In the genomic region with DNA sequence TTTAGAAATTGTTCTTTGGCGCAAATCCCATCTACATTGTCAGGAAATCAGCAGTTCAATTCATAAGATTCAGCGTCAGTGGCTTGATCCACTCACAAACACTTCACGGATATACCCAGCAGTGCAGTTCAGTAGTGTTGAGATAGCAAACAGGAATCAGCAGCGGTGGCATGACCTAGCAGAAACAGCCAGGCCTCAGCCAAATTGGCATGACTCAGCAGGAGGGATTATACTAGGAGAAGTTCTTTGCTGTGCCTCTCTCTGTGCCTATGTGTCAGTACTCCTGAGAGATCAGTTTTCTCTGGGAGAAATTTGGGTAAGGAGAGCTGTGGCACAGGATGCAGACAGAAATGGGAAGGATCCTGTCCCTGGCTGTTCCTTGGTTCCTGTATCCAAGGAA, we compare ENCODE assay signal across 23 mouse cellular contexts. TPM values are rescaled to one million over a fixed set of nuclear protein-coding genes. Genes with fewer than 3 reads are reported as not detected.
DNase-seq lines count a peak whose midpoint lies in the region; ATAC-seq and TF ChIP-seq lines count a peak whose summit lies in the region.
"Had no signal": no experiment of that assay in that cellular context is flagged by ENCODE, and none has a peak within 500 bp of the region (broad histone marks: within the 10 kb centered on the region; RNA-seq: fewer than 3 reads in every experiment).

No protein-coding gene starts in this region.

- no peaks in the 10 kb centered on the region for H3K4me1 ChIP-seq in liver, postnatal 0 days (ENCODE audit: insufficient read depth)
- no peaks in the 10 kb centered on the region for H3K4me1 ChIP-seq in liver, embryonic 13.5 days (replicated peaks)
- H3K4me1 ChIP-seq: forebrain, embryonic 12.5 days; hindbrain, embryonic 10.5 days; kidney, embryonic 15.5 days; limb, embryonic 15.5 days; midbrain, embryonic 10.5 days; stomach, embryonic 15.5 days had no signal

- 65% methylated on average over 4 of the region's 4 CpGs for WGBS in liver, postnatal 0 days (ENCODE audit: insufficient replicate concordance)
- 41% methylated on average over 4 of the region's 4 CpGs for WGBS in liver, embryonic 13.5 days (ENCODE audit: insufficient replicate concordance)

- no peak for TF ChIP-seq EP300 in liver, postnatal 0 days (IDR thresholded peaks at IDR 0.05; ENCODE audit: low read depth)

- H3K9ac ChIP-seq in liver, postnatal 0 days (replicated peaks): no peak overlapping the region
- no peak overlapping the region for H3K9ac ChIP-seq in liver, embryonic 13.5 days
- H3K9ac ChIP-seq: forebrain, embryonic 12.5 days; kidney, embryonic 15.5 days; limb, embryonic 15.5 days; stomach, embryonic 15.5 days had no signal

- H3K36me3 ChIP-seq in liver, postnatal 0 days (replicated peaks; ENCODE audit: insufficient read depth, low read length): no peaks in the 10 kb centered on the region
- H3K36me3 ChIP-seq in liver, embryonic 13.5 days: no peaks in the 10 kb centered on the region
- H3K36me3 ChIP-seq: forebrain, embryonic 12.5 days; hindbrain, embryonic 10.5 days; kidney, embryonic 15.5 days; limb, embryonic 15.5 days; midbrain, embryonic 10.5 days; stomach, embryonic 15.5 days had no signal

- no peak overlapping the region for H3K27ac ChIP-seq in liver, postnatal 0 days (ENCODE audit: low read depth)
- 0 out of 2 replicates have a peak overlapping the region, but pooled peaks have one; percentile 12 for H3K27ac ChIP-seq in liver, embryonic 13.5 days
- H3K27ac ChIP-seq: forebrain, embryonic 12.5 days; hindbrain, embryonic 10.5 days; kidney, embryonic 15.5 days; limb, embryonic 15.5 days; midbrain, embryonic 10.5 days; stomach, embryonic 15.5 days had no signal

- H3K4me3 ChIP-seq in liver, postnatal 0 days (ENCODE audit: low read depth, low read length): no peak overlapping the region
- no peak overlapping the region for H3K4me3 ChIP-seq in liver, embryonic 13.5 days (replicated peaks)
- H3K4me3 ChIP-seq: forebrain, embryonic 12.5 days; hindbrain, embryonic 10.5 days; kidney, embryonic 15.5 days; limb, embryonic 15.5 days; midbrain, embryonic 10.5 days; stomach, embryonic 15.5 days had no signal

- DNase-seq in liver: peak; percentile 43
- DNase-seq in liver, postnatal 0 days: no peak
- no peak for DNase-seq in liver, embryonic 13.5 days
- no peak for DNase-seq in cerebellum, postnatal 10 days
- DNase-seq in layer of hippocampus, adult 18-20 months (ENCODE audit: low spot score in 2 of 2): no peak
- DNase-seq in Muller cell, postnatal 12 days (ENCODE audit: inconsistent ontology term): no peak
- DNase-seq: adrenal gland, postnatal 14 days; cerebellum, adult 9-10 months; gastrocnemius, postnatal 36 days; kidney, adult 11 months; kidney, postnatal 4 days; left cerebral cortex, postnatal 4 days; lung, postnatal 4 days; thymus, postnatal 25 days had no signal

- no peak for TF ChIP-seq CTCF in liver, postnatal 0 days (IDR thresholded peaks at IDR 0.05; ENCODE audit: low read depth)

- H3K27me3 ChIP-seq in liver, postnatal 0 days (ENCODE audit: insufficient read depth, low read length): no peaks in the 10 kb centered on the region
- H3K27me3 ChIP-seq in liver, embryonic 13.5 days: no peaks in the 10 kb centered on the region
- H3K27me3 ChIP-seq: forebrain, embryonic 12.5 days; kidney, embryonic 15.5 days; limb, embryonic 15.5 days; stomach, embryonic 15.5 days had no signal

- no peaks in the 10 kb centered on the region for H3K9me3 ChIP-seq in liver, postnatal 0 days (ENCODE audit: low read length)
- H3K9me3 ChIP-seq in liver, embryonic 13.5 days (replicated peaks): no peaks in the 10 kb centered on the region
- H3K9me3 ChIP-seq: forebrain, embryonic 12.5 days; hindbrain, embryonic 10.5 days; kidney, embryonic 15.5 days; limb, embryonic 15.5 days; stomach, embryonic 15.5 days had no signal

- H3K4me2 ChIP-seq in liver, postnatal 0 days (ENCODE audit: low read depth, low read length): no peak overlapping the region
- H3K4me2 ChIP-seq in liver, embryonic 13.5 days: no peak overlapping the region
- H3K4me2 ChIP-seq: forebrain, embryonic 12.5 days; kidney, embryonic 15.5 days; limb, embryonic 15.5 days; stomach, embryonic 15.5 days had no signal

- no peak for ATAC-seq in liver, postnatal 0 days
- peak; percentile 32; the same call in 1 of the 2 replicates for ATAC-seq in common myeloid progenitor, adult 5-6 weeks (replicated peaks; ENCODE audit: low read depth, poor library complexity, severe bottlenecking)
- peak; percentile 70 for ATAC-seq in liver, embryonic 13.5 days (ENCODE audit: low read depth)

RNA-seq across cellular contexts. Expression of a gene that starts 16.0 kb away (rescaled TPM):
- 1.8 and 3.9 TPM in 2 replicates for polyA plus RNA-seq in liver, postnatal 0 days (2015; fragmentation: Nextera tagmentation; extraction: Ambion mirVana)
- total RNA-seq in common myeloid progenitor, adult 5-6 weeks (2017): not detected in 2 replicates
- 0.20 and 0.39 TPM in 2 replicates for polyA plus RNA-seq in liver, embryonic 13.5 days (2015; fragmentation: Nextera tagmentation; extraction: Ambion mirVana)
- total RNA-seq in layer of hippocampus, adult 18-20 months (2021): 1 to 10 TPM; 2.8 to 3.8 TPM
- total RNA-seq: gastrocnemius, postnatal 36 days had no signal
- polyA plus RNA-seq: midbrain, postnatal 0 days; neural tube, embryonic 14.5 days had no signal

RNA-seq across cellular contexts. Expression of a gene that starts 32.4 kb away (rescaled TPM):
- 12.1 and 12.2 TPM in 2 replicates for polyA plus RNA-seq in liver, postnatal 0 days (2015; fragmentation: Nextera tagmentation; extraction: Ambion mirVana)
- total RNA-seq in common myeloid progenitor, adult 5-6 weeks (2017): 66.4 and 67.9 TPM in 2 replicates
- 28.7 and 36.1 TPM in 2 replicates for polyA plus RNA-seq in liver, embryonic 13.5 days (2015; fragmentation: Nextera tagmentation; extraction: Ambion mirVana)
- total RNA-seq in layer of hippocampus, adult 18-20 months (2021): 10 to 100 TPM; 99.0 to 99.4 TPM
